Mouse (Mus musculus) hindlimb bud, embryonic 11.5 days (tissue): ENCODE data around the gene Calcr.
A peak's percentile ranks its signal among the peaks of the same experiment; 100 is the strongest.
"Not testable (repeated sequence)": the region's sequence is repeated elsewhere in the genome, so short reads cannot be mapped to it uniquely, and the experiment has no call there.

Experiments
- DNase-seq: peaks from one replicate; pipeline ENCODE4 v3.0.0-alpha.2; 2012; ENCODE audit warnings: low read depth, low spot score; ENCODE audit errors: extremely low spot score

Gene Calcr

GRCm38 (mm10) chr6:3764230-3764764 is at the start of gene Calcr:
Gene Calcr (minus strand): TSS chr6:3764714.
- no peak for DNase-seq

- no peak for DNase-seq
Measured at GRCm38 (mm10) chr6:3767485-3767884, 3.0 kb upstream of the Calcr start.

GRCm38 (mm10) chr6:3763171-3763967 is 1.1 kb downstream of the Calcr start:
- peak; percentile 30 for DNase-seq

GRCm38 (mm10) chr6:3751576-3751975 is 12.9 kb downstream of the Calcr start:
- DNase-seq = no peak

- no peak for DNase-seq
Measured at GRCm38 (mm10) chr6:3749624-3750023, 14.9 kb downstream of the Calcr start.

- no peak for DNase-seq
Measured at GRCm38 (mm10) chr6:3745546-3745945, 19.0 kb downstream of the Calcr start.

GRCm38 (mm10) chr6:3741996-3742713 is 22.4 kb downstream of the Calcr start:
- DNase-seq = no peak

- no peak for DNase-seq
Measured at GRCm38 (mm10) chr6:3741296-3741695, 23.2 kb downstream of the Calcr start.

- DNase-seq = no peak
Measured at GRCm38 (mm10) chr6:3730246-3730867, 34.2 kb downstream of the Calcr start.

- DNase-seq = no peak
Measured at GRCm38 (mm10) chr6:3688087-3688642, 76.3 kb downstream of the Calcr start.

- DNase-seq = not testable (repeated sequence)
Measured at GRCm38 (mm10) chr6:3678286-3678685, 86.2 kb downstream of the Calcr start.

GRCm38 (mm10) chr6:3677806-3678205 is 86.7 kb downstream of the Calcr start:
- no peak for DNase-seq

GRCm38 (mm10) chr6:3671941-3672340 is 92.6 kb downstream of the Calcr start:
- DNase-seq = not testable (repeated sequence)

GRCm38 (mm10) chr6:3664147-3664716 is 100.3 kb downstream of the Calcr start:
- DNase-seq = no peak

- no peak for DNase-seq
Measured at GRCm38 (mm10) chr6:3658405-3658804, 106.1 kb downstream of the Calcr start.
